Mouse (Mus musculus) hindbrain, embryonic 16.5 days (tissue): Measurements from ENCODE around the gene Adam11. TPM values are rescaled to one million over a fixed set of nuclear protein-coding genes. Genes with fewer than 3 reads are reported as not detected.

Experiments
- ATAC-seq: fragments of 200-750 bp; cut with Nextera tagmentation; 2 replicates; pipeline ENCODE4 v1.8.0; 2017; ENCODE audit warnings: moderate TSS enrichment, moderate library complexity
- H3K27ac ChIP-seq: fragments of 300-500 bp; sonication (generic); 2 replicates; pipeline ENCODE4 v1.5.1; 2014; ENCODE audit warnings: low read depth, mild to moderate bottlenecking, control low read depth, low read length, moderate library complexity
- H3K27me3 ChIP-seq: fragments of 300-500 bp; sonication (generic); replicated peaks from 2 replicates; pipeline ENCODE4 v1.6.1; 2014; ENCODE audit warnings: low read length; ENCODE audit not compliant: control insufficient read depth, insufficient read depth
- H3K36me3 ChIP-seq: fragments of 300-500 bp; sonication (generic); 2 replicates; pipeline ENCODE4 v1.6.1; 2014; ENCODE audit warnings: mild to moderate bottlenecking, low read length, moderate library complexity, mixed read lengths; ENCODE audit not compliant: control insufficient read depth, insufficient read depth
- H3K4me1 ChIP-seq: fragments of 300-500 bp; sonication (generic); 2 replicates; pipeline ENCODE4 v1.6.1; 2014; ENCODE audit warnings: low read depth, low read length; ENCODE audit not compliant: control insufficient read depth, insufficient read depth
- H3K4me2 ChIP-seq: fragments of 300-500 bp; sonication (generic); 2 replicates; pipeline ENCODE4 v1.6.1; 2014; ENCODE audit warnings: mild to moderate bottlenecking, low read length, control low read depth, moderate library complexity
- H3K4me3 ChIP-seq: fragments of 300-500 bp; sonication (generic); 2 replicates; pipeline ENCODE4 v1.5.1; 2014; ENCODE audit warnings: mild to moderate bottlenecking, low read length, control low read depth, moderate library complexity
- H3K9ac ChIP-seq: fragments of 300-500 bp; sonication (generic); 2 replicates; pipeline ENCODE4 v1.6.1; 2014; ENCODE audit warnings: low read depth, mild to moderate bottlenecking, control low read depth, low read length, moderate library complexity
- H3K9me3 ChIP-seq: fragments of 300-500 bp; sonication (generic); 2 replicates; pipeline ENCODE4 v1.6.1; 2014; ENCODE audit warnings: mild to moderate bottlenecking, low read length, moderate library complexity; ENCODE audit not compliant: control insufficient read depth
- WGBS: fragments of 180-500 bp; shearing (Covaris S2); extraction: QIAGEN DNeasy Blood & Tissue Kit; methylation state at CpG from one replicate; pipeline ENCODE4 v1.1.7; 2014; 5-methylcytosine and 5-hydroxymethylcytosine counted together
- polyA plus RNA-seq: library from polyadenylated mRNA; unstranded; fragments of >200 nt; fragmentation: Nextera tagmentation; extraction: Ambion mirVana; gene quantifications from 2 replicates; pipeline ENCODE4 v1.2.1, GENCODE M21; 2015

The Adam11 gene
- polyA plus RNA-seq, 1 experiment from 2014 or later, result 23.6 TPM

- WGBS, result 45% methylated on average over 11 of the region's 11 CpGs
- peaks cover 6% of the 10 kb centered on the region for H3K4me1 ChIP-seq
- no peak overlapping the region for H3K4me2 ChIP-seq
- H3K27me3 ChIP-seq, result no peaks in the 10 kb centered on the region
- 0 out of 2 replicates have a peak overlapping the region, but pooled peaks have one; percentile 7 for H3K9ac ChIP-seq
- peaks cover 9% of the 10 kb centered on the region; the same call in 1 of the 2 replicates for H3K36me3 ChIP-seq
- H3K27ac ChIP-seq, result peak overlapping the region; percentile 13; the same call in 1 of the 2 replicates
- no peak overlapping the region for H3K4me3 ChIP-seq
- H3K9me3 ChIP-seq, result no peaks in the 10 kb centered on the region
- ATAC-seq, result no peak
Observed at GRCm38 (mm10) chr11:102780271-102780985, 19.2 kb downstream of the Adam11 start.

- no peaks in the 10 kb centered on the region for H3K9me3 ChIP-seq
- H3K4me1 ChIP-seq, result peaks cover 2% of the 10 kb centered on the region
- H3K27ac ChIP-seq, result no peak overlapping the region
- WGBS, result 54% methylated on average over 10 of the region's 10 CpGs
- no peak overlapping the region for H3K4me3 ChIP-seq
- no peak for ATAC-seq
- H3K36me3 ChIP-seq, result 0 out of 2 replicates have a peak, but pooled peaks cover 6% of the 10 kb centered on the region
- H3K27me3 ChIP-seq, result no peaks in the 10 kb centered on the region
- no peak overlapping the region for H3K4me2 ChIP-seq
- H3K9ac ChIP-seq, result no peak overlapping the region
Observed at GRCm38 (mm10) chr11:102780986-102781351, 19.7 kb downstream of the Adam11 start.

- H3K4me1 ChIP-seq, result peaks cover 2% of the 10 kb centered on the region
- H3K27ac ChIP-seq, result no peak overlapping the region
- no peak overlapping the region for H3K4me3 ChIP-seq
- H3K27me3 ChIP-seq, result no peaks in the 10 kb centered on the region
- 0 out of 2 replicates have a peak, but pooled peaks cover 3% of the 10 kb centered on the region for H3K36me3 ChIP-seq
- WGBS, result 83% methylated on average over 4 of the region's 4 CpGs
- no peak for ATAC-seq
- no peak overlapping the region for H3K9ac ChIP-seq
- H3K9me3 ChIP-seq, result no peaks in the 10 kb centered on the region
- no peak overlapping the region for H3K4me2 ChIP-seq
Observed at GRCm38 (mm10) chr11:102781523-102781922, 20.3 kb downstream of the Adam11 start.

- H3K4me2 ChIP-seq, result no peak overlapping the region
- no peaks in the 10 kb centered on the region for H3K27me3 ChIP-seq
- no peak overlapping the region for H3K4me3 ChIP-seq
- 58% methylated on average over 6 of the region's 7 CpGs for WGBS
- H3K9me3 ChIP-seq, result no peaks in the 10 kb centered on the region
- no peak overlapping the region for H3K27ac ChIP-seq
- no peaks in the 10 kb centered on the region for H3K36me3 ChIP-seq
- H3K4me1 ChIP-seq, result peaks cover 2% of the 10 kb centered on the region; the same call in 1 of the 2 replicates
- H3K9ac ChIP-seq, result no peak overlapping the region
- ATAC-seq, result no peak
Observed at GRCm38 (mm10) chr11:102783443-102783842, 22.2 kb downstream of the Adam11 start.

- Histone ChIP-seq H3K4me2 (no peak overlapping the region), H3K27ac (no peak overlapping the region), H3K4me1 (no peaks in the 10 kb centered on the region), H3K27me3 (no peaks in the 10 kb centered on the region), H3K36me3 (no peaks in the 10 kb centered on the region), H3K9ac (no peak overlapping the region), H3K4me3 (no peak overlapping the region), H3K9me3 (no peaks in the 10 kb centered on the region)
- 82% methylated on average over 5 of the region's 5 CpGs for WGBS
- ATAC-seq, result no peak
Observed at GRCm38 (mm10) chr11:102787688-102788177, 26.5 kb downstream of the Adam11 start.

- WGBS, result 59% methylated on average over 14 of the region's 14 CpGs
Observed at GRCm38 (mm10) chr11:102791682-102792445, 30.6 kb downstream of the Adam11 start.

GRCm38 (mm10) chr11:102794157-102794556, 32.9 kb downstream of the Adam11 start:
- H3K4me3 ChIP-seq, result no peak overlapping the region
- no peaks in the 10 kb centered on the region for H3K9me3 ChIP-seq
- H3K4me1 ChIP-seq, result no peaks in the 10 kb centered on the region
- no peak overlapping the region for H3K4me2 ChIP-seq
- WGBS, result 70% methylated on average over 8 of the region's 8 CpGs
- H3K27me3 ChIP-seq, result no peaks in the 10 kb centered on the region
- no peaks in the 10 kb centered on the region for H3K36me3 ChIP-seq
- H3K27ac ChIP-seq, result no peak overlapping the region
- no peak overlapping the region for H3K9ac ChIP-seq
- ATAC-seq, result no peak

More at GRCm38 (mm10) chr11:102791682-102792445, 30.6 kb downstream of the Adam11 start:
- H3K4me1 ChIP-seq, result no peaks in the 10 kb centered on the region
- H3K4me3 ChIP-seq, result no peak overlapping the region
- H3K4me2 ChIP-seq, result no peak overlapping the region
- no peaks in the 10 kb centered on the region for H3K9me3 ChIP-seq
- no peak for ATAC-seq
- H3K9ac ChIP-seq, result no peak overlapping the region
- no peaks in the 10 kb centered on the region for H3K27me3 ChIP-seq
- no peak overlapping the region for H3K27ac ChIP-seq
- H3K36me3 ChIP-seq, result no peaks in the 10 kb centered on the region

GRCm38 (mm10) chr11:102803453-102803852, 42.2 kb downstream of the Adam11 start:
- H3K9ac ChIP-seq, result no peak overlapping the region
- no peak overlapping the region for H3K27ac ChIP-seq
- peaks cover 2% of the 10 kb centered on the region; the same call in 1 of the 2 replicates for H3K36me3 ChIP-seq
- H3K9me3 ChIP-seq, result no peaks in the 10 kb centered on the region
- H3K4me2 ChIP-seq, result no peak overlapping the region
- ATAC-seq, result no peak
- no peaks in the 10 kb centered on the region for H3K27me3 ChIP-seq
- no peak overlapping the region for H3K4me3 ChIP-seq
- 85% methylated on average over 5 of the region's 5 CpGs for WGBS
- no peaks in the 10 kb centered on the region for H3K4me1 ChIP-seq

GRCm38 (mm10) chr11:102808246-102808645, 47.0 kb downstream of the Adam11 start:
- Histone ChIP-seq H3K9me3 (no peaks in the 10 kb centered on the region), H3K4me2 (no peak overlapping the region), H3K4me3 (no peak overlapping the region), H3K4me1 (no peaks in the 10 kb centered on the region), H3K36me3 (peaks cover 2% of the 10 kb centered on the region; the same call in 1 of the 2 replicates), H3K27ac (no peak overlapping the region), H3K9ac (no peak overlapping the region), H3K27me3 (no peaks in the 10 kb centered on the region)
- no peak for ATAC-seq
- WGBS, result 77% methylated on average over 5 of the region's 5 CpGs
